Mouse (Mus musculus): ENCODE data around the gene Ugt1a1. TPM values are rescaled to one million over a fixed set of nuclear protein-coding genes. Genes with fewer than 3 reads are reported as not detected.

Gene Ugt1a1
- polyA plus RNA-seq, 1 experiment from 2014 or later, result 0.61 TPM

DNA sequence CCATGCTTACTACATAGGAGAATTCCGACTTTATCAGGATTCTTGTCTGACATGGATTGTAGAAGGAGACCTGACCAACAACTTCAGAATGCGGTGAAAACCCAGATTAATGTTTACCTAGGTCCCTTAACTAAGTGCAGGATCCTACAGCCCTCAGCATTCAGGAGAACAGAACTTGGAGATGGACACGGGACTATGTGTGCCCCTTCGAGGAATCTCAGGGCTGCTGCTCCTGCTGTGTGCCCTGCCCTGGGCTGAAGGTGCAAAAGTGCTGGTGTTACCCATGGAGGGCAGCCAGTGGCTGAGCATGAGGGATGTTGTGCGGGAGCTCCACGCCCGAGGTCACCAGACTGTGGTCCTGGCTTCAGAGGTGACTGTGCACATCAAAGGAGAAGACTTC lies 11.3 kb upstream of the Ugt1a1 start, which contains the start of gene Ugt1a2:
Gene Ugt1a2, plus strand, starts transcription at position 146 of the 400 bp plus-strand sequence.
- H3K4me1 ChIP-seq (ENCODE audit: control insufficient read depth, insufficient read depth, low read length), result no peaks in the 10 kb centered on the region
- WGBS, result 71% methylated on average over 7 of the region's 7 CpGs
- no peak within 1 kb of the TSS for H3K4me3 ChIP-seq (ENCODE audit: low read length)
- no peak within 1 kb of the TSS for H3K4me2 ChIP-seq (replicated peaks; ENCODE audit: low read depth, low read length)
- no peak within 1 kb of the TSS; the same call in 1 of the 2 replicates for H3K9ac ChIP-seq (ENCODE audit: low read depth, low read length)
- H3K36me3 ChIP-seq (ENCODE audit: control insufficient read depth, insufficient read depth, low read length), result no peaks in the 10 kb centered on the region
- no peaks in the 10 kb centered on the region; the same call in 1 of the 2 replicates for H3K9me3 ChIP-seq (ENCODE audit: control insufficient read depth, low read length)
- H3K27ac ChIP-seq (ENCODE audit: low read depth, low read length), result no peak within 1 kb of the TSS
- no peak for ATAC-seq (ENCODE audit: low FRiP score, low TSS enrichment)
- H3K27me3 ChIP-seq (ENCODE audit: control insufficient read depth, insufficient read depth, low read length), result no peaks in the 10 kb centered on the region

GRCm38 (mm10) chr1:88205294-88205922 lies 6.4 kb upstream of the Ugt1a1 start, which contains the start of gene Dnajb3:
Dnajb3 (minus strand) TSS chr1:88205782.
- peak within 1 kb of the TSS; percentile 73 for H3K4me2 ChIP-seq (replicated peaks; ENCODE audit: low read depth, low read length)
- 7% methylated on average over 62 of the region's 62 CpGs for whole genome bisulfite sequencing
- no peaks in the 10 kb centered on the region for H3K36me3 ChIP-seq (ENCODE audit: control insufficient read depth, insufficient read depth, low read length)
- H3K9me3 ChIP-seq (ENCODE audit: control insufficient read depth, low read length), result no peaks in the 10 kb centered on the region; the same call in 1 of the 2 replicates
- H3K4me1 ChIP-seq (ENCODE audit: control insufficient read depth, insufficient read depth, low read length), result no peaks in the 10 kb centered on the region
- ATAC-seq (ENCODE audit: low FRiP score, low TSS enrichment), result peak; percentile 98
- no peaks in the 10 kb centered on the region for H3K27me3 ChIP-seq (ENCODE audit: control insufficient read depth, insufficient read depth, low read length)
- peak within 1 kb of the TSS; percentile 65 for H3K9ac ChIP-seq (ENCODE audit: low read depth, low read length)
- no peak within 1 kb of the TSS for H3K27ac ChIP-seq (ENCODE audit: low read depth, low read length)
- peak within 1 kb of the TSS; percentile 41 for H3K4me3 ChIP-seq (ENCODE audit: low read length)

DNA sequence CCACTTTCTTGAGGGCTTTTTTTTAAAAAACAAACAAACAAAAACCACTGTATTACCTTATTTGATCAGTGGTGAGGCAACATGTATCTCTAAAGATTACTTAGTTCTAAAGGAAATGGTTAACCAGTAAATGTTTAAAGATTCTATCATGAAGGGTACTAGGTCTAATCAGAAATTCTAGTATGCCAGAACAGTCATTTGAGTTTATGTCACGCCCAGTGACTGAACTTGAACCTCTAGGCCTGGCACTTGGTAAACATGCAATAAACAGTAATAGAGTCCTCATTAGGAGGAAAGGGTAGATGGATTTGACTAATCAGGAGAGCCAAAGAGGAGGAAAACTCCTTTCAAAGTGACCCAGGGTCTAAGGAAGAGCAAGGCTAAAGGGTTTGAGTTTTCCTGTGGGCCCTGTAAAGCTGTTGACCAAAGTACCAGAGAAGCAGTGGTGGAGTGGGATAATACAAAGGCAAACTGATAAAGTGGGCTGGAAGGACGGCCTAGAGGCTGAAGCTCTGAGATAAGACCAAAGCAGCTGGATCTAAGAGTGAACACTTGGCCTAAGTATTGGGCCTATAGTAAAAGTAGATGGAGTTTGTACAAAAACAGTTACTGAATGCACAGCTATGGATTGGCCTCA lies 4.8 kb upstream of the Ugt1a1 start:
- H3K9ac ChIP-seq (ENCODE audit: low read depth, low read length), result no peak overlapping the region
- ATAC-seq (ENCODE audit: low FRiP score, low TSS enrichment), result no peak
- H3K4me3 ChIP-seq (ENCODE audit: low read length), result no peak overlapping the region
- no peak overlapping the region for H3K27ac ChIP-seq (ENCODE audit: low read depth, low read length)
- WGBS, result 82% methylated on average over 2 of the region's 2 CpGs
- no peak overlapping the region for H3K4me2 ChIP-seq (replicated peaks; ENCODE audit: low read depth, low read length)
- no peaks in the 10 kb centered on the region for H3K27me3 ChIP-seq (ENCODE audit: control insufficient read depth, insufficient read depth, low read length)
- no peaks in the 10 kb centered on the region for H3K36me3 ChIP-seq (ENCODE audit: control insufficient read depth, insufficient read depth, low read length)
- no peaks in the 10 kb centered on the region for H3K4me1 ChIP-seq (ENCODE audit: control insufficient read depth, insufficient read depth, low read length)
- peaks cover 8% of the 10 kb centered on the region for H3K9me3 ChIP-seq (ENCODE audit: control insufficient read depth, low read length)

- Histone ChIP-seq H3K27ac (ENCODE audit: low read depth, low read length) (no peak overlapping the region), H3K4me2 (replicated peaks; ENCODE audit: low read depth, low read length) (no peak overlapping the region), H3K4me3 (ENCODE audit: low read length) (no peak overlapping the region), H3K27me3 (ENCODE audit: control insufficient read depth, insufficient read depth, low read length) (no peaks in the 10 kb centered on the region), H3K9ac (ENCODE audit: low read depth, low read length) (no peak overlapping the region), H3K4me1 (ENCODE audit: control insufficient read depth, insufficient read depth, low read length) (no peaks in the 10 kb centered on the region), H3K9me3 (ENCODE audit: control insufficient read depth, low read length) (peaks cover 58% of the 10 kb centered on the region), H3K36me3 (ENCODE audit: control insufficient read depth, insufficient read depth, low read length) (no peaks in the 10 kb centered on the region)
- peak; percentile 40; the same call in 1 of the 2 replicates for ATAC-seq (ENCODE audit: low FRiP score, low TSS enrichment)
- 61% methylated on average over 8 of the region's 8 CpGs for WGBS
Measured at GRCm38 (mm10) chr1:88212341-88213045, 734 bp downstream of the Ugt1a1 start.

DNA sequence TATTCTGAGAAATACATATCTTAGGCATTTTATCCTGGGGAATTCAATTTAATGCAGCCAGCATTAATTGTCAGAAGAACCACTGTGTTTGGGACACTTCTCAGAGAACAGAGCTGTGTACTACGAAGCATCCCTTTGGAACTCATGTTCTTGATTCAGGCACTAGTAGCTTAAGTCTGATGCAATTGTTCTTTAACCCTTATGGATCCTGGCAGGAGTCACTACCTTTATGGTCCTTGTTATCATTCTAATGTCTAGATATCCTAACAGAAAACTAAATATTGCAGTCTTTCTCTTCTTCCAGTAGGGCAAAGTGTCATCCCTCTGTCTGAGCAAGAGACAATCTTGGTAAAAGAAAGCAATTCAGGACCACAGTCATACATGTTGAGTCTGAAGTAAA lies 1.3 kb downstream of the Ugt1a1 start:
- H3K27ac ChIP-seq (ENCODE audit: low read depth, low read length), result no peak overlapping the region
- no peaks in the 10 kb centered on the region for H3K36me3 ChIP-seq (ENCODE audit: control insufficient read depth, insufficient read depth, low read length)
- 84% methylated on average over 1 of the region's 1 CpGs for WGBS
- H3K4me1 ChIP-seq (ENCODE audit: control insufficient read depth, insufficient read depth, low read length), result no peaks in the 10 kb centered on the region
- H3K27me3 ChIP-seq (ENCODE audit: control insufficient read depth, insufficient read depth, low read length), result no peaks in the 10 kb centered on the region
- H3K4me3 ChIP-seq (ENCODE audit: low read length), result no peak overlapping the region
- no peak overlapping the region for H3K9ac ChIP-seq (ENCODE audit: low read depth, low read length)
- ATAC-seq (ENCODE audit: low FRiP score, low TSS enrichment), result no peak
- no peak overlapping the region for H3K4me2 ChIP-seq (replicated peaks; ENCODE audit: low read depth, low read length)
- peaks cover 60% of the 10 kb centered on the region for H3K9me3 ChIP-seq (ENCODE audit: control insufficient read depth, low read length)

GRCm38 (mm10) chr1:88213766-88214461 lies 2.2 kb downstream of the Ugt1a1 start:
- H3K36me3 ChIP-seq (ENCODE audit: control insufficient read depth, insufficient read depth, low read length), result no peaks in the 10 kb centered on the region
- no peaks in the 10 kb centered on the region for H3K4me1 ChIP-seq (ENCODE audit: control insufficient read depth, insufficient read depth, low read length)
- 76% methylated on average over 2 of the region's 2 CpGs for WGBS
- peaks cover 60% of the 10 kb centered on the region for H3K9me3 ChIP-seq (ENCODE audit: control insufficient read depth, low read length)
- no peak overlapping the region for H3K9ac ChIP-seq (ENCODE audit: low read depth, low read length)
- no peak for ATAC-seq (ENCODE audit: low FRiP score, low TSS enrichment)
- no peak overlapping the region for H3K4me2 ChIP-seq (replicated peaks; ENCODE audit: low read depth, low read length)
- H3K27me3 ChIP-seq (ENCODE audit: control insufficient read depth, insufficient read depth, low read length), result no peaks in the 10 kb centered on the region
- H3K4me3 ChIP-seq (ENCODE audit: low read length), result no peak overlapping the region
- no peak overlapping the region for H3K27ac ChIP-seq (ENCODE audit: low read depth, low read length)

- no peak overlapping the region for H3K4me2 ChIP-seq (replicated peaks; ENCODE audit: low read depth, low read length)
- peaks cover 60% of the 10 kb centered on the region for H3K9me3 ChIP-seq (ENCODE audit: control insufficient read depth, low read length)
- no peaks in the 10 kb centered on the region for H3K27me3 ChIP-seq (ENCODE audit: control insufficient read depth, insufficient read depth, low read length)
- H3K27ac ChIP-seq (ENCODE audit: low read depth, low read length), result no peak overlapping the region
- H3K4me3 ChIP-seq (ENCODE audit: low read length), result no peak overlapping the region
- no peaks in the 10 kb centered on the region for H3K36me3 ChIP-seq (ENCODE audit: control insufficient read depth, insufficient read depth, low read length)
- no peak overlapping the region for H3K9ac ChIP-seq (ENCODE audit: low read depth, low read length)
- no peaks in the 10 kb centered on the region for H3K4me1 ChIP-seq (ENCODE audit: control insufficient read depth, insufficient read depth, low read length)
- WGBS, result 83% methylated on average over 2 of the region's 2 CpGs
- no peak for ATAC-seq (ENCODE audit: low FRiP score, low TSS enrichment)
Measured at GRCm38 (mm10) chr1:88214462-88214952, 2.7 kb downstream of the Ugt1a1 start.

DNA sequence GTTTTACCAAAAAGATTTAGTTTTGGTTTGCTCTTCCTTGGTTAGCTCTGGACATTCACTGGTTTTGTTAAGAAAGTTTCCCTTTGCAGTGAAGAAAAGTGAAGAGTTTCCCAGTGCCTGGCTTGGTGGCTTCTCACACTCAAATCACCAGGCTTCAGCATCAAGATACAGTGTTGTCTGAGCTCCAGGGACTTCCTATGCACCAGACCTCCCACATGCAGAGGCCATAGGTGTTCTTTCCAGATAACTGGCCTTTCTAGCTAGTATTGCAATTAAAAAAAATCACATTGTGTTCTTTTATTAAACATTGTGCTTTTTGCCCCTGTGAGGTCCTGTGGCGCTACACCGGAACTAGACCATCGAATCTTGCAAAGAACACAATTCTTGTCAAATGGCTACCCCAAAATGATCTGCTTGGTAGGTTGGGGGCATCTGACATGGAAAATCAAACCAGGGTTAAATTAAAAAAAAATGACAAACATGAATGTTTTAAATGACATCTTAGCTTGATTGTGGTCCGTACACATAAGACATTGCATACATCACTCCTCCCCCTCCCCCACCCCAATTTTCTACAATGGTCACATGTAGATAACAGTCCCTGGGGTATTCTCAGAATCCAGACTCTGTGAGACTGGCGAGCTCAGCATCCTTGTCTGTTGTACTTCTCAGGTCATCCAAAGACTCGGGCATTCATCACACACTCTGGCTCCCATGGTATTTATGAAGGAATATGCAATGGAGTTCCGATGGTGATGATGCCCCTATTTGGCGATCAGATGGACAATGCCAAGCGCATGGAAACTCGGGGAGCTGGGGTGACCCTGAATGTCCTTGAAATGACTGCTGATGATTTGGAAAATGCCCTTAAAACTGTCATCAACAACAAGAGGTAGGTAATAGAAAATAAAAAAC lies 4.0 kb downstream of the Ugt1a1 start:
- no peak overlapping the region for H3K27ac ChIP-seq (ENCODE audit: low read depth, low read length)
- WGBS, result 73% methylated on average over 10 of the region's 10 CpGs
- H3K4me3 ChIP-seq (ENCODE audit: low read length), result no peak overlapping the region
- H3K27me3 ChIP-seq (ENCODE audit: control insufficient read depth, insufficient read depth, low read length), result no peaks in the 10 kb centered on the region
- no peak overlapping the region for H3K9ac ChIP-seq (ENCODE audit: low read depth, low read length)
- no peaks in the 10 kb centered on the region for H3K36me3 ChIP-seq (ENCODE audit: control insufficient read depth, insufficient read depth, low read length)
- H3K4me2 ChIP-seq (replicated peaks; ENCODE audit: low read depth, low read length), result no peak overlapping the region
- peaks cover 60% of the 10 kb centered on the region for H3K9me3 ChIP-seq (ENCODE audit: control insufficient read depth, low read length)
- no peaks in the 10 kb centered on the region for H3K4me1 ChIP-seq (ENCODE audit: control insufficient read depth, insufficient read depth, low read length)
- ATAC-seq (ENCODE audit: low FRiP score, low TSS enrichment), result no peak

Measured in kidney, embryonic 14.5 days (tissue).